Mouse (Mus musculus) midbrain, embryonic 11.5 days (tissue): ENCODE measurements at regions not wholly inside any gene's neighbourhood (a gene's known extent, or its start where the extent isn't known, plus 50 kb on each side); places are given as distances from the start of the nearest gene placed in this dataset.
"Not testable (repeated sequence)": the region's sequence is repeated elsewhere in the genome, so short reads cannot be mapped to it uniquely, and the experiment has no call there.

Experiments
- ATAC-seq: fragments of 200-750 bp; cut with Nextera tagmentation; 2 replicates; pipeline ENCODE4 v1.8.0; 2017; ENCODE audit warnings: moderate TSS enrichment, moderate library complexity; ENCODE audit not compliant: low FRiP score
- DNase-seq: peaks from one replicate; pipeline ENCODE4 v3.0.0; 2015; ENCODE audit warnings: low spot score; ENCODE audit errors: missing footprints
- H3K27ac ChIP-seq: fragments of 300-500 bp; sonication (generic); 2 replicates; pipeline ENCODE4 v1.5.1; 2014; ENCODE audit warnings: low read depth, low read length
- H3K27me3 ChIP-seq: fragments of 300-500 bp; sonication (generic); 2 replicates; pipeline ENCODE4 v1.6.1; 2014; ENCODE audit warnings: mild to moderate bottlenecking, low read length, moderate library complexity, mixed read lengths; ENCODE audit not compliant: control insufficient read depth, insufficient read depth
- H3K36me3 ChIP-seq: fragments of 300-500 bp; sonication (generic); 2 replicates; pipeline ENCODE4 v1.6.1; 2014; ENCODE audit warnings: mild to moderate bottlenecking, low read length, moderate library complexity, mixed read lengths; ENCODE audit not compliant: control insufficient read depth, insufficient read depth
- H3K4me1 ChIP-seq: fragments of 300-500 bp; sonication (generic); 2 replicates; pipeline ENCODE4 v1.6.1; 2014; ENCODE audit warnings: low read length; ENCODE audit not compliant: control insufficient read depth, insufficient read depth
- H3K4me2 ChIP-seq: fragments of 300-500 bp; sonication (generic); 2 replicates; pipeline ENCODE4 v1.6.1; 2014; ENCODE audit warnings: mild to moderate bottlenecking, moderate library complexity
- H3K4me3 ChIP-seq: fragments of 300-500 bp; sonication (generic); 2 replicates; pipeline ENCODE4 v1.5.1; 2014; ENCODE audit warnings: low read depth, low read length
- H3K9ac ChIP-seq: fragments of 300-500 bp; sonication (generic); 2 replicates; pipeline ENCODE4 v1.6.1; 2014; ENCODE audit warnings: low read length
- H3K9me3 ChIP-seq: fragments of 300-500 bp; sonication (generic); 2 replicates; pipeline ENCODE4 v1.6.1; 2016; ENCODE audit warnings: low read length; ENCODE audit not compliant: control insufficient read depth
- WGBS: fragments of 180-500 bp; shearing (Covaris S2); extraction: QIAGEN DNeasy Blood & Tissue Kit; methylation state at CpG from one replicate; pipeline ENCODE4 v1.1.7; 2014; 5-methylcytosine and 5-hydroxymethylcytosine counted together

DNA sequence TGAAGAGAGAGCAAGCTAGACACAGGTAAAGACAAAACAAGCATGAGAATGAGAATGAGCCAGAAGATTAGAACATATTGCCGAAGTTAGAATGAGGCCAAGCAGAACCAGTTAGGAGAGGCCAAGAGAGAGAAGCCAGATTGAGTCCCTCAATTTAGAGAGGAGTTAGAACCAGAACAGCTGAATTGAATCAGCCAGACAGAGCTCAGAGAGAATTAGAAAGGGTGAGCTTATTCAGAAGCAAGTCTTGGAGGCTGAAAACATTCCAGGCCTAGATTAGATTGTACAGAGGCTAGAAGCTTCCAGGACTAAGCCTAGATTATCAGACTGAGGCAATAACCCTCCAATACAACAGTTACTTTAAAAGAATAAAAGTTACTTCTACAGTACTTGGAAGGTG lies 256.1 kb downstream of the Lpin1 start:
- 88% methylated on average over 1 of the region's 1 CpGs for WGBS
- no peak overlapping the region for H3K4me2 ChIP-seq
- no peaks in the 10 kb centered on the region for H3K9me3 ChIP-seq
- no peaks in the 10 kb centered on the region for H3K36me3 ChIP-seq
- no peak overlapping the region for H3K27ac ChIP-seq
- ATAC-seq (no peak), DNase-seq (no peak)
- no peaks in the 10 kb centered on the region for H3K4me1 ChIP-seq
- no peaks in the 10 kb centered on the region for H3K27me3 ChIP-seq
- no peak overlapping the region for H3K4me3 ChIP-seq
- no peak overlapping the region for H3K9ac ChIP-seq

GRCm38 (mm10) chr12:16351751-16352150 lies 259.0 kb downstream of the Lpin1 start:
- H3K4me1 ChIP-seq = no peaks in the 10 kb centered on the region
- no peaks in the 10 kb centered on the region for H3K9me3 ChIP-seq
- no peaks in the 10 kb centered on the region for H3K36me3 ChIP-seq
- H3K4me3 ChIP-seq = no peak overlapping the region
- no peaks in the 10 kb centered on the region for H3K27me3 ChIP-seq
- DNase-seq (no peak), ATAC-seq (no peak)
- H3K4me2 ChIP-seq = no peak overlapping the region
- H3K9ac ChIP-seq = no peak overlapping the region
- H3K27ac ChIP-seq = no peak overlapping the region

- DNase-seq (no peak), ATAC-seq (no peak)
- H3K9ac ChIP-seq = no peak overlapping the region
- H3K36me3 ChIP-seq = no peaks in the 10 kb centered on the region
- H3K4me2 ChIP-seq = no peak overlapping the region
- no peaks in the 10 kb centered on the region for H3K27me3 ChIP-seq
- H3K4me3 ChIP-seq = no peak overlapping the region
- H3K9me3 ChIP-seq = no peaks in the 10 kb centered on the region
- H3K27ac ChIP-seq = no peak overlapping the region
- no peaks in the 10 kb centered on the region for H3K4me1 ChIP-seq
Measured at GRCm38 (mm10) chr12:16349310-16349709, 261.5 kb downstream of the Lpin1 start.

DNA sequence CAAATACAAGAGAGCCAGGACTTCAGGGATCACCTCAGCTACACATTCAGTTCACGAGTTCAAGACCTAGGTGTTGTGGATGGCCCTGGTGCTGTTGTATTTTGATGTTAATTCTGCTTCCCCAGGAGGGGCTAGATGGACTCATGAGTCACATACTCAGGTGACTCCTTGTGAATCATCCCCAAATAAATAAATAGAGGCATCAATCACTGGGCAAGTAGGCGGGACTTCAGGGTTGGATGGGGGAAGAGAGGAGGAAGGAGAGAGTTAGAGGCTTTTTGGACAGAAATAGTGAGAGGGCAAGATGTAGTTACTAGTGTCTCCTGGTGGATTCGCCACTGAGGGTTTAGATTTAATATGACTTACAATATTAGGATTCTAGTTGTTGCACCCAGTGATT lies 266.7 kb downstream of the Lpin1 start:
- no peak overlapping the region for H3K4me3 ChIP-seq
- H3K9me3 ChIP-seq = no peaks in the 10 kb centered on the region
- ATAC-seq (no peak), DNase-seq (peak; percentile 26)
- no peak overlapping the region for H3K9ac ChIP-seq
- no peaks in the 10 kb centered on the region for H3K36me3 ChIP-seq
- no peak overlapping the region for H3K27ac ChIP-seq
- H3K27me3 ChIP-seq = no peaks in the 10 kb centered on the region
- no peaks in the 10 kb centered on the region for H3K4me1 ChIP-seq
- H3K4me2 ChIP-seq = no peak overlapping the region
- 75% methylated on average over 3 of the region's 3 CpGs for WGBS

DNA sequence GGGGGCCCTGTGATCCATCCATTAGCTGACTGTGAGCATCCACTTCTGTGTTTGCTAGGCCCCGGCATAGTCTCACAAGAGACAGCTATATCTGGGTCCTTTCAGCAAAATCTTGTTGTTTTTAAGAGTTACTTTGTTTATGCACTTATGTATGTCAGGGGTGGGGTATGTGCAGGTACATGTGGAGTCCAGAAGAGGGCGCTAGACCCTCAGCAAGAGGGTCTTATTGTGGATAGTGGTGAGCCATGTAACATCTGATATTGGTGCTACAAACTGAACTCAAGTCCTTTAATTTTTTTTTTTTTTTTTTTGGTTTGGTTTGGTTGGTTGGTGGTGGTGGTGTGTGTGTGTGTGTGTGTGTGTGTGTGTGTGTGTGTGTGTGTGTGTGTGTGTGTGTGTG lies 268.7 kb downstream of the Lpin1 start:
- H3K4me2 ChIP-seq, ATAC-seq, H3K36me3 ChIP-seq, H3K27ac ChIP-seq, H3K9ac ChIP-seq, H3K4me3 ChIP-seq, H3K27me3 ChIP-seq, H3K4me1 ChIP-seq, H3K9me3 ChIP-seq: not testable (repeated sequence)
- WGBS = 49% methylated on average over 2 of the region's 2 CpGs
- DNase-seq = peak; percentile 33

- Histone ChIP-seq H3K4me1 (no peaks in the 10 kb centered on the region), H3K9ac (no peak overlapping the region), H3K36me3 (no peaks in the 10 kb centered on the region), H3K27ac (no peak overlapping the region), H3K9me3 (no peaks in the 10 kb centered on the region), H3K4me2 (no peak overlapping the region), H3K27me3 (no peaks in the 10 kb centered on the region), H3K4me3 (no peak overlapping the region)
- ATAC-seq (no peak), DNase-seq (no peak)
- 94% methylated on average over 3 of the region's 3 CpGs for WGBS
Measured at GRCm38 (mm10) chr12:16331456-16331855, 279.3 kb downstream of the Lpin1 start.

GRCm38 (mm10) chr12:16329129-16329528 lies 281.6 kb downstream of the Lpin1 start:
- ATAC-seq = no peak
- H3K4me1 ChIP-seq = no peaks in the 10 kb centered on the region
- no peak overlapping the region for H3K9ac ChIP-seq
- DNase-seq = no peak
- no peaks in the 10 kb centered on the region for H3K27me3 ChIP-seq
- no peak overlapping the region for H3K4me3 ChIP-seq
- H3K9me3 ChIP-seq = no peaks in the 10 kb centered on the region
- H3K4me2 ChIP-seq = no peak overlapping the region
- H3K36me3 ChIP-seq = no peaks in the 10 kb centered on the region
- no peak overlapping the region for H3K27ac ChIP-seq
- 53% methylated on average over 2 of the region's 2 CpGs for WGBS

DNA sequence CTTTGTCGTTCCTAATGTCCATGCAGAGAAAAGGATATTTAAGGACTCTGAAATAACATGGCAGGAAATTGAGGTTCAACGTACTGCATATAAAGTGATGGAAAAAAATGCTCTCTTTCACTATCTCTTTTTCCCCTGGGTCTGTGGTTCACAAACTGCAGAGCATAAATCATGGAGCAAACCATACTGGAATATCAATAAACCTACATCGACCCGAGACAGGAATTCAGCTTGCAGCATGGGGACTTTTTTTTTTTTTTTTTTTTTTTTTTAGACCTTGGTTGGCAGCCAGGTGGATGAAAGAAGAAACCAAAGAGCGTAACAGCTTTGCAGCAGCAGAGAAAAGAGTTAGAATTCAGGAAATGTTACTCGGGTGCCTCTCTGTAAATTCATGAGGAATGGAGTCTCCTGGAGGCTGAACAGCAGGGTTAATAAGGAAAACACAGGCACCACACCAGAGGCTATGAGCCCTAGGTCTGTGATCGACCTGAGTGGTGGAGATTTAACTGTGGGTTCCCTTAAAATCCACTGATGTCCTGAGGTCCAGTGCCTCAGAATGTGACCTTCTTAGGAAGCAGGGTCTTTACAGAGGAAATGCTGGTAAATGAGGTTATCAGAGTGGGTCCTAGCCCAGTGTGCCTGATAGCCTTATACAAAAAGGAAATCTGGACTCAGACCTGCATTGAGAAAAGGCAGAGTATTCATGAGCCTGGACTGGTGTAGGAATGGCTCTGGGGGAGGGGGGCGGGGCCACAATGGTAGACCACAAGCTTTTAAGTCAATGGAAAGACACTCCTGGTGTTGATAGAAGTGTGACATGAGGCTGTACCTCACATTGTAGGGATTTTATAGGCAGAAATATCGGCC lies 290.0 kb downstream of the Lpin1 start:
- no peaks in the 10 kb centered on the region for H3K9me3 ChIP-seq
- DNase-seq (peak; percentile 51), ATAC-seq (no peak)
- H3K4me3 ChIP-seq = no peak overlapping the region
- no peak overlapping the region for H3K27ac ChIP-seq
- no peaks in the 10 kb centered on the region for H3K36me3 ChIP-seq
- no peaks in the 10 kb centered on the region for H3K27me3 ChIP-seq
- H3K4me2 ChIP-seq = no peak overlapping the region
- 73% methylated on average over 9 of the region's 9 CpGs for WGBS
- no peaks in the 10 kb centered on the region for H3K4me1 ChIP-seq
- H3K9ac ChIP-seq = no peak overlapping the region

- Histone ChIP-seq H3K27ac (no peak overlapping the region), H3K36me3 (no peaks in the 10 kb centered on the region), H3K4me1 (no peaks in the 10 kb centered on the region), H3K4me2 (no peak overlapping the region), H3K9me3 (no peaks in the 10 kb centered on the region), H3K4me3 (no peak overlapping the region), H3K27me3 (no peaks in the 10 kb centered on the region), H3K9ac (no peak overlapping the region)
- WGBS = 90% methylated on average over 3 of the region's 3 CpGs
- DNase-seq (no peak), ATAC-seq (no peak)
Measured at GRCm38 (mm10) chr12:16308101-16308500, 302.7 kb downstream of the Lpin1 start.
